Mouse (Mus musculus) hindbrain, embryonic 13.5 days (tissue): ENCODE measurements around the gene Kif5a. TPM values are rescaled to one million over a fixed set of nuclear protein-coding genes. Genes with fewer than 3 reads are reported as not detected.

Source experiments
- ATAC-seq: fragments of 200-750 bp; cut with Nextera tagmentation; 2 replicates; pipeline ENCODE4 v1.8.0; 2017; ENCODE audit warnings: moderate TSS enrichment; ENCODE audit not compliant: low FRiP score
- H3K27ac ChIP-seq: fragments of 300-500 bp; sonication (generic); 2 replicates; pipeline ENCODE4 v1.5.1; 2015; ENCODE audit warnings: inconsistent platforms, mild to moderate bottlenecking, moderate library complexity
- H3K27me3 ChIP-seq: fragments of 300-500 bp; sonication (generic); 2 replicates; pipeline ENCODE4 v1.6.1; 2015; ENCODE audit warnings: mild to moderate bottlenecking, inconsistent platforms
- H3K36me3 ChIP-seq: fragments of 300-500 bp; sonication (generic); 2 replicates; pipeline ENCODE4 v1.6.1; 2015; ENCODE audit warnings: mild to moderate bottlenecking, inconsistent platforms
- H3K4me1 ChIP-seq: fragments of 300-500 bp; sonication (generic); replicated peaks from 2 replicates; pipeline ENCODE4 v1.6.1; 2015; ENCODE audit warnings: inconsistent platforms
- H3K4me2 ChIP-seq: fragments of 300-500 bp; sonication (generic); 2 replicates; pipeline ENCODE4 v1.6.1; 2015; ENCODE audit warnings: inconsistent platforms, mild to moderate bottlenecking, moderate library complexity
- H3K4me3 ChIP-seq: fragments of 300-500 bp; sonication (generic); 2 replicates; pipeline ENCODE4 v1.5.1; 2015; ENCODE audit warnings: mild to moderate bottlenecking, inconsistent platforms
- H3K9ac ChIP-seq: fragments of 300-500 bp; sonication (generic); 2 replicates; pipeline ENCODE4 v1.6.1; 2015; ENCODE audit warnings: mild to moderate bottlenecking, inconsistent platforms
- H3K9me3 ChIP-seq: fragments of 300-500 bp; sonication (generic); 2 replicates; pipeline ENCODE4 v1.6.1; 2016; ENCODE audit warnings: inconsistent platforms
- WGBS: fragments of 180-500 bp; shearing (Covaris S2); methylation state at CpG from one replicate; pipeline ENCODE4 v1.1.7; 2015; 5-methylcytosine and 5-hydroxymethylcytosine counted together
- polyA plus RNA-seq: library from polyadenylated mRNA; unstranded; fragments of >200 nt; fragmentation: Nextera tagmentation; extraction: Ambion mirVana; gene quantifications from 2 replicates; pipeline ENCODE4 v1.2.1, GENCODE M21; 2015

Kif5a gene
- polyA plus RNA-seq, 1 experiment from 2014 or later: 86.3 TPM

DNA sequence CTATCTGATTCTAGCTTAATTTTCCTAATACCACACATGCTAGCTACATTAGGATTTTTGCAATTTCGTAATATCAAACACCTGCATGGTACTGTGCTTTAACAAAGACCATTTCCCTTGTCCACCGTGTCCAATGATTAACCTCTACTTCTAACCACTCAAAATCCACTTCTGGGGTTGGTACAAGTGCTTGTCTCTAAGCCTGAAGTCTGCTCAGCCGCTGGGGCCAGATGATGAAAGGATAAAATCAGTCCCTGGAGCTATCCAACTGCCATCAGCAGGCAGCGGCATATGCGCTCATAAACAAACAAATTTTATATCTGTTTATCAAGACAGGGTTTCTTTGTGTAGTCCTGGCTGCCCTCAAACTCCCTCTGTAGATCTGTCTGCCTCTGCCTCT is 58.6 kb downstream of the Kif5a start:
- no peak overlapping the region; the same call in 1 of the 2 replicates for H3K9ac ChIP-seq
- no peaks in the 10 kb centered on the region for H3K27me3 ChIP-seq
- no peak overlapping the region for H3K4me2 ChIP-seq
- H3K36me3 ChIP-seq: peaks cover 83% of the 10 kb centered on the region
- peaks cover 4% of the 10 kb centered on the region; the same call in 1 of the 2 replicates for H3K4me1 ChIP-seq
- H3K27ac ChIP-seq: no peak overlapping the region
- no peak overlapping the region for H3K4me3 ChIP-seq
- WGBS: 95% methylated on average over 5 of the region's 5 CpGs
- no peak for ATAC-seq
- H3K9me3 ChIP-seq: no peaks in the 10 kb centered on the region

DNA sequence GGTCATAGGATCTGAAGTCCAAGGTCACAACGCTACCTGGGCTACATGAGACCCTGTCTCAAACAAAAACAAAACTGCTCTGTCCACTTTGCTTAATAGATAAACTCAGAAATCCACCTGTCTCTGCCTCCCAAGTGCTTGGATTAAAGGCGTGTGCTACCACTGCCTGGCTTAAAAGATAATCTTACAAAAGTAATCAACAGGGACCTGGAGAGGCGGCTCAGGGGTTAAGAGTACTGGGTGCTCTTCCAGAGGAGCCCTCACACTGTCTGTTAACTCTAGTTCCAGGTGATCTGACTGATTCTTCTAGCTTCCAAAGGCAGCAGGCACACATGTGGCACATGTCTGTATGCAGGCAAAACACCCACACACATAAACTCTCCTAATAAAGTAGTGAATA is 60.0 kb downstream of the Kif5a start:
- ATAC-seq: no peak
- Histone ChIP-seq H3K9me3 (no peaks in the 10 kb centered on the region), H3K27ac (no peak overlapping the region), H3K36me3 (peaks cover 90% of the 10 kb centered on the region), H3K27me3 (no peaks in the 10 kb centered on the region), H3K9ac (no peak overlapping the region), H3K4me2 (no peak overlapping the region), H3K4me3 (no peak overlapping the region), H3K4me1 (no peaks in the 10 kb centered on the region)
- 94% methylated on average over 3 of the region's 3 CpGs for WGBS

DNA sequence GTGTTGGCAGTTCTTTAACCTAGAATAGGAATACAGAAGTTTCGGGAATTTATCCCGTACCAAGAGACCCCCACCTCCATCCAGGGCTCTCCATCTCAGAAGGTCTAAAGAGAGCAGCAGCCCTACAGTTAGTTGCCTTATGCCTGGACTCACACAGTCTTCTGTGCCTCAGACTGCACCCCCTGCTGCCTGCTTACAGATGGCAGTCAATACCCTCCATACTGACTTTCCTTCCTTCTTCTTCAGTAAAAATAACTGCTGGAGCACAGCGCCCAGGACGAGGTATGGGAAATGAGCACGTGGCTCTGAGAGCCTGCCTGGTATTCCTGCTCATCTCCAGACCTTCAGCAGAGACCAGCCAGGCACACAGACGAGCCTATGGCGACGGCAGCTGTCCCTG is 62.9 kb downstream of the Kif5a start:
- Histone ChIP-seq H3K9ac (no peak overlapping the region), H3K4me3 (no peak overlapping the region), H3K4me1 (peaks cover 14% of the 10 kb centered on the region), H3K36me3 (peaks cover 76% of the 10 kb centered on the region), H3K27me3 (no peaks in the 10 kb centered on the region), H3K27ac (no peak overlapping the region), H3K4me2 (no peak overlapping the region), H3K9me3 (no peaks in the 10 kb centered on the region)
- ATAC-seq: no peak
- WGBS: 88% methylated on average over 8 of the region's 8 CpGs

DNA sequence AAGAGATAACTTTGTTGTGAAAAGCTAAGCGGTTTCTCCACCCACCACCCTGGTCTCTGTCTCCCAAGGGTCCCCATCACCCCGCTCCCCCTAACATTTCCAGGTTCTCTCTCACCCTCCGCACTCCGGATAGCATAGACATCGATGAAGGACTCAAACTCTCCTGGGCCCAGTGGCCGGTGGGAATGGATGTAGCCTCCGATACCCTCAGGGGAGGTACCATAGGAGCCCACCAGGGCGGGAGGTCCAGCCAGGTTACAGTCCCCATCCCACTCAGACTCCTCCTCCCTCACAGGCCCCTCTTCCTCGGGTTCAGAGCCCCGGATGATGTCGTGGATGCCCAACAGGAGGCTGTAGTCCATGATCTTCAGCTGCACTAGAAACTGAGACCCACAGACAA is 63.7 kb downstream of the Kif5a start:
- no peaks in the 10 kb centered on the region for H3K27me3 ChIP-seq
- WGBS: 87% methylated on average over 11 of the region's 11 CpGs
- H3K36me3 ChIP-seq: peaks cover 68% of the 10 kb centered on the region
- no peak overlapping the region for H3K27ac ChIP-seq
- no peaks in the 10 kb centered on the region for H3K9me3 ChIP-seq
- no peak overlapping the region for H3K4me3 ChIP-seq
- ATAC-seq: no peak
- H3K4me2 ChIP-seq: no peak overlapping the region
- peak overlapping the region; percentile 24; the same call in 1 of the 2 replicates for H3K9ac ChIP-seq
- peaks cover 20% of the 10 kb centered on the region for H3K4me1 ChIP-seq

DNA sequence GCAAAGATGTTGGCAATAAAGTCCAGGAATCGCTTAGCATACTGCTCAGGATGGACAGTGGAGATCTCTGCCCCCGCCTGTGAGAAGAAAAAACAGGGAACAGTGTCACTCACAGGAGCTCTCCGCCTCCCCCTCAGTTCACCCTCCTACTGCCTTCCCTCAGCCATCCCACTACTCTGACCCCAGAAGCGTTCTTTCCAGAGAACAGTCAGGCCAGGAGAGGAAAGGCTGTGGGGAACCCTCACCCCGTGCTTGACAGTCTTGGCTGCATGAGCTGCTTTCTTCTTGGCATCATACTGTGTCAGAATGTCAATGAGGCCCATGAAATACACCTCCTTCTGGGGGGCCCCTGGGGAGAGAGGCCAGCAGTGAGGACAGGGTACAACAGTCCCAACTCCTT is 64.1 kb downstream of the Kif5a start:
- Histone ChIP-seq H3K9me3 (no peaks in the 10 kb centered on the region), H3K4me2 (no peak overlapping the region), H3K4me1 (peaks cover 24% of the 10 kb centered on the region), H3K9ac (peak overlapping the region; percentile 24; the same call in 1 of the 2 replicates), H3K4me3 (no peak overlapping the region), H3K27me3 (no peaks in the 10 kb centered on the region), H3K36me3 (peaks cover 66% of the 10 kb centered on the region), H3K27ac (no peak overlapping the region)
- 68% methylated on average over 5 of the region's 5 CpGs for WGBS
- no peak for ATAC-seq

- WGBS: 76% methylated on average over 2 of the region's 2 CpGs
- no peak for ATAC-seq
- Histone ChIP-seq H3K27me3 (no peaks in the 10 kb centered on the region), H3K9me3 (no peaks in the 10 kb centered on the region), H3K36me3 (peaks cover 60% of the 10 kb centered on the region), H3K27ac (no peak overlapping the region), H3K4me1 (peaks cover 25% of the 10 kb centered on the region), H3K9ac (no peak overlapping the region), H3K4me2 (no peak overlapping the region), H3K4me3 (no peak overlapping the region)
Observed at GRCm38 (mm10) chr10:127198492-127198891, 64.7 kb downstream of the Kif5a start.

DNA sequence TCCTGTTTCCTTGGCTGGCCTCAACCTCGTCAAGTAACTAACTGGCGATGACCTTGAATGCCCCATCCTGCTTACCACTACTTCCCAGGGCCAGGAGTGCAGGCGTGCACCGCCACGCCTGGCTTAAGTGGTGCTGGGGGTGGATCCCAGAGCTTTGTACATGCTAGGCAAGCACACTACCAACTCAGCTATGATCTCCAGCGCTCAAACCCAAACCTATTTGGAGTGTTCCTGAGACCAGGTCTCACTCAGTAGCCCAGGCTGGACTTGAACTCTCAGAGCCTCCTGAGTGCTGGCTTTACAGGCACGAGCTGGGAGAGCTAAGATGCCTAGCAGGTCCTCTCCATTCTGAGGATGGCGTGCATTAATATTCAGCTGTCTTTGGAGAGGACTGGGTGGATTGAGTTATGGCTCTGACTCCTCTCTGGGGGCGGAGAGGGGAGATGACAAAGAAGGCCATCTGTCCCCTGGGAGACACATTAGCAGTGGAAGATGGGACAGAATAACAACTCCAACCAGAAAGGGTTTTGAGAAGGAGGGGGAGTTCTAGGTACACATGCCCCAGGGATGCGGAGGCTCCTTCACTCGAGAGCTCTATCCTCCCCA is 65.5 kb downstream of the Kif5a start:
- ATAC-seq: no peak
- Histone ChIP-seq H3K4me2 (no peak overlapping the region), H3K27ac (no peak overlapping the region; the same call in 1 of the 2 replicates), H3K4me3 (no peak overlapping the region), H3K27me3 (no peaks in the 10 kb centered on the region), H3K36me3 (peaks cover 59% of the 10 kb centered on the region), H3K4me1 (peaks cover 33% of the 10 kb centered on the region), H3K9me3 (no peaks in the 10 kb centered on the region), H3K9ac (0 out of 2 replicates have a peak overlapping the region, but pooled peaks have one; percentile 9)
- WGBS: 75% methylated on average over 11 of the region's 11 CpGs

GRCm38 (mm10) chr10:127197104-127197503 is 66.0 kb downstream of the Kif5a start:
- no peak overlapping the region for H3K9ac ChIP-seq
- no peak for ATAC-seq
- H3K4me2 ChIP-seq: no peak overlapping the region
- no peak overlapping the region for H3K4me3 ChIP-seq
- H3K4me1 ChIP-seq: peaks cover 37% of the 10 kb centered on the region
- H3K36me3 ChIP-seq: peaks cover 59% of the 10 kb centered on the region
- 93% methylated on average over 8 of the region's 8 CpGs for WGBS
- H3K27me3 ChIP-seq: no peaks in the 10 kb centered on the region
- H3K9me3 ChIP-seq: no peaks in the 10 kb centered on the region
- peak overlapping the region; percentile 35; the same call in 1 of the 2 replicates for H3K27ac ChIP-seq

DNA sequence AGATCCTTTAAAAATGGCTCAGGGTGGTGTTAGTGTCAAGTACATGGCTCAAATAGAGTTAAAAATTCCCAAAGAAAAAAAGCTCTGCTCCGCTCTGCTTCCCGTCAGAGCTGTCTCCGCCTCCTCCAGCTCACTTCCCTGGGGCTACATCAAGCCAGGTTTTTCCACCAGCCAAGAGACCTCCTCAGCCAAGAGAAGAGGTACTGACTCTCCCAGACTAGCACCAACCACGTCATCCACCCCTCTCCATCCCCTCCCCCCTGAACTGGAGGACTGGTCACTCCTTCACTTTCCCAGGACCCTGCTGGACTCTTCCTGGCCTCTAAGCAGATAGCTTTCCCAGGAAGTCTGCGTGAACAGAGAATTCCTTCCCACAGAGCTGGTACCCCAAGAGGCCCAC is 66.8 kb downstream of the Kif5a start:
- WGBS: 4% methylated on average over 5 of the region's 5 CpGs
- Histone ChIP-seq H3K36me3 (peaks cover 54% of the 10 kb centered on the region), H3K27ac (peak overlapping the region; percentile 94), H3K4me3 (peak overlapping the region; percentile 86), H3K4me1 (peaks cover 38% of the 10 kb centered on the region), H3K4me2 (peak overlapping the region; percentile 86), H3K9ac (peak overlapping the region; percentile 97), H3K9me3 (no peaks in the 10 kb centered on the region), H3K27me3 (no peaks in the 10 kb centered on the region)
- ATAC-seq: peak; percentile 37

DNA sequence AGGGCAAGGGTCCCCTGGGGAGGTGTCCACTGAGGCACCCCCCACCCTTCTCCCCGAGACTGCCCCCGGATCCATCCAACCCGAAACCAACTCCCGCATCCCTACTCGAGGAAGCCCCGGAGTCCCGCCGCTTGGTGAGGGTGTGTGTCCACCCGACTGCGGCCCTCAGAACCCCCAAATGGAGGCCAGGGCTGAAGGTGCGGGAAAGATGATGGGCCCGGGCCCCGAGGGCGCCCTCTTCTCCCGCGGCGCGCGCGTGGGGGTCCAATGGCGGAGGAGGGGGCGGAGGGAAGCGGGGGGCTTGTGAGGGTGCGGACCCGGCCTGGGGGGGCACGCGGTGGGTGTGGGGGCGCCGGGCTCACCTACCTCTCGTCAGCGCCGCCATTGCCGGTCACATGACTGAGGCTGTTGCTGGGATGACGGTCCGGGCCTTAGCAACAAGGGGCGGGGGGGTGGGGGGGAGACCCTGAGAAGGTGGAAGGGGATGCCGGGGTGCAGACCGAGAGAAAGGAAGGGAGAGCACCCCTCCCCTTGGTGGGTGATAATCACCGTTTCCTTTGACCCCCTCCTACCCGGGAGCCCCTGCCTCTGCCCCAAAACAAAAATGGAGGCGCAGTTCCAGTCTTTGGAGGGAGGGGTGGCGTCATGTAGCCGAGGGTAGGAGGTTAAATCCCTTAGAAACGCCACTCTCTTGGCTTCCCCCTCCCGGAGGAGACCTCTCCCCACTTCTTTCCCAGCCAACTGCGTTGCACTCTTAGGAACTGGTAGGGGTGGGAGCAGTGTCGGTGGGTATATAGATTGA is 67.6 kb downstream of the Kif5a start, which contains the start of gene Dtx3:
Dtx3 (minus strand) TSS at position 401 of the 802 bp plus-strand sequence.
- Histone ChIP-seq H3K4me3 (peak within 1 kb of the TSS; percentile 86), H3K4me2 (peak within 1 kb of the TSS; percentile 86), H3K27me3 (no peaks in the 10 kb centered on the region), H3K27ac (peak within 1 kb of the TSS; percentile 94), H3K4me1 (peaks cover 46% of the 10 kb centered on the region), H3K36me3 (peaks cover 57% of the 10 kb centered on the region), H3K9me3 (no peaks in the 10 kb centered on the region), H3K9ac (peak within 1 kb of the TSS; percentile 97)
- WGBS: under 1% methylated on average over 44 of the region's 47 CpGs
- peak; percentile 58 for ATAC-seq

DNA sequence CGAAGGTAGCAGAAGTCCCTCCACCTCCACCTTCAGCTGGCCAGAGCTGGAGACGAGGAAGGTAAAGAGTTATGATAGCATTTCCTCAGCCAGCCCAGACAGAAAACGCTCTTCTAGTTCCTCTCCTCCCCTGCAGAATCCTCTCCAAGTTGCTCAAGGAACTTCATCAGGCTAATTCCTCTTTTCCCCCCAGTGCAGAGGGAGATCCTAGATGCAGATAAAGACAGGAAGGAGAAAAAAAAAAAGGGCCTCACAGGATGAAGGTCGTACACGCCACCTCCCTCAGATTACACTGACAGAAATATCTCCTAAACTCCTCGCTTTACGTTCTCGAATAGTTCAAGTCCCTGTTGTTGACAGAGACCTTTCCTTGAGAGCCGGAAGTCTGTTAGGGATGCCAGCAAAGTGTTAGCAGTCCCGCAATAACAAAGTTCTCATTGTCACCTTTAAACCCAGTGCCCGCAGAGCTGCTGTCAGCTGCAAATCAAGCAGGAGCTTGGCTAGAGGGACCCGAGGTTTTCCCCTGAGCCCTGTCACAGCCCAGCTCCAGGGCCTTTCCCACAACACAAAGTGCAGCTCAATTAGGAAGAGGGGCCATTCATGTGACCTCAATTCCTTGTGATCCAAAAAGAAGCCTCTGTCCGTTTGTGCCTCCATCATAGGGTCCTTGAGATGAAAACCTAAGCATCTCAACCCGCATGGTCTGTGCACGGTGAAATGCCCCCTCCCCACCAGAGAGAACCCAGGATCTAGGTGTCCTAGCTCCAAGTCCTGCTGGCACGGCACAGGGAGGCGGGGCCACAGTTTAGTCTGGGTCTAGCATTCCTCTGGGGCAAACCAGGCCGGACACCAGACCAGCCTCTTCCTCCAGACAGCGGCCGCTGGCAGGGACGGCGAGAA is 68.5 kb downstream of the Kif5a start:
- H3K4me1 ChIP-seq: peaks cover 54% of the 10 kb centered on the region
- H3K36me3 ChIP-seq: peaks cover 50% of the 10 kb centered on the region
- H3K4me3 ChIP-seq: peak overlapping the region; percentile 86
- H3K27me3 ChIP-seq: no peaks in the 10 kb centered on the region
- no peaks in the 10 kb centered on the region for H3K9me3 ChIP-seq
- H3K4me2 ChIP-seq: peak overlapping the region; percentile 86
- H3K27ac ChIP-seq: peak overlapping the region; percentile 94
- WGBS: 23% methylated on average over 22 of the region's 22 CpGs
- peak overlapping the region; percentile 97 for H3K9ac ChIP-seq
- ATAC-seq: peak; percentile 50; the same call in 1 of the 2 replicates

DNA sequence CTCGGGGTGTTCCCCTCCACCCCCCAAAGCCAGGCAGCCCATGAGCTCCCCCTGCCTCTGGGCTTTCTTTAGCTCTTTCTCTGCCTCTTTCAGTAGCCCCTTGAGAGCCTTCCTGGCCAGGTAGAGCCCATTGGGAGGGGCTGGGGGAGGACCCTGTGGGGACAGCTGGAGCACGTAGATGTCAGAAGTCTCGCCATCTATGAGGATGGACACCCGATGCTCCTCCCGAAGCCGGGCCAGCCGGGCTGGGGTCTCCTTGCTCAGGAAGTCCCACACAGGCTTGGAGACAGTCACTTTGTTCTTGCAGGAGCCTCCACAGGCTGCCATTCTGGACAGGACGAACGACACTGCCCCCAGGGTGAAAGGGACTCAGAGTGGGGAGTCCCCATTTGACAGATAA is 70.1 kb downstream of the Kif5a start:
- Histone ChIP-seq H3K9me3 (no peaks in the 10 kb centered on the region), H3K4me1 (peaks cover 68% of the 10 kb centered on the region), H3K36me3 (peaks cover 33% of the 10 kb centered on the region), H3K9ac (peak overlapping the region; percentile 46; the same call in 1 of the 2 replicates), H3K4me3 (no peak overlapping the region), H3K27me3 (no peaks in the 10 kb centered on the region), H3K4me2 (no peak overlapping the region), H3K27ac (no peak overlapping the region)
- no peak for ATAC-seq
- 81% methylated on average over 9 of the region's 9 CpGs for WGBS
